Mouse (Mus musculus): ENCODE measurements around the gene Fgfr2. TPM values are rescaled to one million over a fixed set of nuclear protein-coding genes. Genes with fewer than 3 reads are reported as not detected.

The Fgfr2 gene
- total RNA-seq, 2 experiments from 2014 or later: 27.3 to 32.7 TPM

DNA sequence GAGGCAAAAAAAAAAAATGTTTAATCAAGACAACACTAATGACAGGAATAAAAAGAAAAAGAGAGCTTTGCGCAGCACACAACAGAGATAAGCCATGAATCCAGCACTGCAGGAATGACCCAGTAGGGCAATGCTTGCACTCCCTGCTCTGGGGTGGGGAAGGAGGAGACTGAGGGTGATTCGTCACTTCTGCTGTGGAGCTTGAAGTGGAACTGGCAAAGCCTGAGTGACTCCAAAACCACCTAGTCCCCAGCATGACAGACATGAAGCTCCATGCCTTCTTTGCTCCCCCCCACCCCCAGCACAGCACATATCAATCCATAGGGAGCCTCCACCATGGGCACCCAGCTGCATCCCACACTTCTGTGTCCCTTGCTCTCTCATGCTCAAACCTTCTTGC is 753.4 kb downstream of the Fgfr2 start:
- intact Hi-C loops (cut with DNase I): no loop called here
- DNase-seq (ENCODE audit: low spot score in 2 of 2): no peak

DNA sequence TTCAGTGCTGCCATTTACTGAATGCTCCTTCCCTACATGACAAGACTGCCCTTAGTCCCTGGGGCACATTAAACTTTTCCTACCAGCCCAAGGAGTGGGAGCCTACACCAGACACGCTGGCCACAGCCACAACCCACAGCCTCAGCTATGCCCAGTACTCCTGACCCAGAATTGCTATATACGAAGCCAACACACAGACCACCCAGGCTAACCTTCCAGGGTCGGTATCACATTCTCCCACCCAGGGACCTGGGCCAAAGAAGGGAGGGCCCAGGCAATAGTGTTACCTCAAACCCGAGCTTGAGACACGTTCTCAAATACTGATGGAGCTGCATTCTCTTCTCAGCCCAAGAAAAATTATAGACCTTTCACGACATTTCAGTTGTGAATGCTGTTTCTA is 754.3 kb downstream of the Fgfr2 start:
- DNase-seq (ENCODE audit: low spot score in 2 of 2): no peak
- intact Hi-C loops (cut with DNase I): no loop called here

DNA sequence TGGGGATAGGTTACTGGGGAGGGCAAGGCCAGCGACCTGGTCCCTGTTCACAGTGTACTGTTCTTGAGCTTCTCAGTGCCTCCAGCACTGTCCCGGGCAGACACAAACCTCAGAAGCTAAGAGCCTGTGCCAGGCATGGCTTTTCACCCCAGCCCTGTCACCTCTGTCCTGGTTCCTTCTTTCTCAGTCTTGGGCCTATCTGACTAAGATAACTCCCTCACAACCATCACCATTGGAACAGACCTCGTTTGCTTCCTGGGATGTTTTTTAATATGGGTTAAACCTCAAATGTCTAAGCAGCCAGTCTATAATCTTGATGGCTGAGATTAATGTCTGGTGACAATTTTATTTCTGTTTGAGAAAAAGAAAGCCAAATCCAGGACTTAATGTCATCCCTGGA is 755.8 kb downstream of the Fgfr2 start:
- intact Hi-C loops (cut with DNase I): no loop called here
- DNase-seq (ENCODE audit: low spot score in 2 of 2): no peak

DNA sequence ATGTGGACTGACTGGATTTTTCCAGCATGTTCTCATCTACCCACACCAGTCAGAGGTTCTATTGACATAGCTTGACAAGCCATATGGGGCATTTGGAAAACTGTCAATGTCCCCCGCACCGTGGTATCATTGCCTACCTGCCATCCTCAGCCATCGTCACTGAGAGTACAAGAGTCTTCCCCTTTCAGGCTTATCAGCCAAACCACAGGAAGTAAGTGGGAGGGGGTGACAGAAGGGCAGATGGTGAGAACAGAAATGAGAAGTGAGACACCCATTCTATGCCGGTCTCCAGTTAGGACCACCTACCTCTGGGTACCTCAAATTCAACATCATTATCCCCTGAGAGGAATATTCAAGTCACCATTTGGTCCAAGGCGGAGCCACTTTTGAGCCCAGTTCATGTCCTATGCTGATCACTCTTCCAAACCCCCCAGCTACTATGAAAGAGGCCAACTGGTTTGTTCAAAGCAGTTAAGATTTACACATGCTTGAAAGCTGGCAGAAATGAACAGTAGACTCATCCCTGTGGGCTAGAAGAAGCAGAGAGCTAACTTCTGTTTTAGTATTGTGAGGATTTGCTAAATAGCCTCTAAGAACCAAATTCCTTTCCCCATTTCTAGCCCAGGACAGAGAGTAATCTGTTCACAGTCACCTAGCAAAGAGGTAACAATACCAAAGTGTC is 757.3 kb downstream of the Fgfr2 start:
- intact Hi-C loops (cut with DNase I): no loop called here
- DNase-seq (ENCODE audit: low spot score in 2 of 2): no peak

DNA sequence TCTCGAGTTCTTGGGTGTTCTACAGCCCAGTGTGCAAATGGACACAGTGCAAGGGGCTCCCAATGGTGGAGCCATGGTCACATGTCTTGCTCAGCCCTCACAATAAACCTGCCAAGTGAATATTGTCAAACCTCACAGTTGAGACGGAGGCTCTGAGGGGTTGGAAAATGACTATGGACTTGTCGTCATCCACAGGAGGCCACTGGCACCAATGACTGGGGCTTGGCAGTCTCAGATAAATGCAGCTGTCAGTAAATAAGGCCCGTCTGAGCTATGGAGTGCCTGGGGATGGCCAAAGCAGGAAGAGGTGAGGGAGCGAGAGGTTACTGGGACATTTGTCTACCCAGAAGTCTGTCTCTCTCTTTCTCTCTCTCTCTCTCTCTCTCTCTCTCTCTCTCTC is 758.0 kb downstream of the Fgfr2 start:
- intact Hi-C loops (cut with DNase I): no loop called here
- no peak for DNase-seq (ENCODE audit: low spot score in 2 of 2)

DNA sequence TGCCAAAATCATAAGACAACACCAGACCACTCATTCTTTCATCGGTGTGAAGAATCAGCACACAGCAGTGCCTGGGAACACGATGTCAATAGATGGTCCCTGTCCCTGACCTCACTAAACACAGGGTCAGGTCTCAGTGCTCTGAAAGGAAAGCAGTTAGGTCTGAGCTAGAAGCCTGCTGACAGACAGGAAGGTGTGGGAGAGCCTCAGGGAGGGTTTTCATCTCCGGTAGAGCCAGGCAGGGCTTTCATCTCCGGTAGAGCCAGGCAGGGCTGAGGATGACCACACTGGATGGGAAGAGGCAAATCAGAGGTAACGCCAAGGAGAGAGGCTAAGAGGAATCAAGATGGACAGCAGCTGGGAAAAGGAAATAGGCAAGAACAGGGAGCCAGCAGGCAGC is 758.6 kb downstream of the Fgfr2 start:
- no peak for DNase-seq (ENCODE audit: low spot score in 2 of 2)
- intact Hi-C loops (cut with DNase I): no loop called here

DNA sequence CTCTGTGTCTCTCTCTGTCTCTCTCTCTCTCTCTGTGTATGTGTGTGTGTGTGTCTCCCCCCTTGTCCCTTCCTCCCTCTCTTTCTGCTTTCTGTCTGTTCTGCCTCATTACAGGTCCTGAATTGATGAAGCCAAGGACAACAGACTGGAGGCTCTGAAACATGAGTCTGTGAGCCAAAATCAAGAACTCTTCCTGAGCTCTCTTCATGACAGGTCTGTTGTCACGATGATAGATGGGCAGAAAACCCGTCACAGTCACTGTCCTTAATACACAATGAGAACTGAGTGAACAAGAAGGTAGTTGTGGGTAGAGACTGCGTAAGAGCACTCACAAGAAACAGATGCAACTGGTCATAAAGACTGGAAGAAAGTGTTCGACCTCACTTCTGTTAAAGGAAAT is 762.8 kb downstream of the Fgfr2 start:
- DNase-seq (ENCODE audit: low spot score in 2 of 2): no peak
- intact Hi-C loops (cut with DNase I): no loop called here

DNA sequence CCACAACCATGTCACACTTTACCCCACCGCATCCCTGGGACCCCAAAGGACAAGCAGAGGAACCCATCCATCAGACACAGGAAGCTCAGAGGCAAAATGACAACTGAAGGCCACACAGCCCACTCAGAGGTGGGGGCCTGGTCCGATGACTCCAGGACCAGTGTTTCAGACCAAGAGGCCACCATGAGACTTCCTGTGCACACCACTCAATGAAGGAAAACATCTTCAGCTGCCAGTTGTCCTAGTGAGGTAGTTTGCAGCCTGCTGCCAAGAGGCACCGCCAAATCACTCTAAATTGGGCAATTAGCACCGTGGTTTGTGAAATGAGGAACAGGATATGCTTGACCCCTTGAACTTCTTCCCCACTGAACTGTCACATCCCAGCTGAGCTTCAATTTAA is 764.4 kb downstream of the Fgfr2 start:
- intact Hi-C loops (cut with DNase I): no loop called here
- no peak for DNase-seq (ENCODE audit: low spot score in 2 of 2)

DNA sequence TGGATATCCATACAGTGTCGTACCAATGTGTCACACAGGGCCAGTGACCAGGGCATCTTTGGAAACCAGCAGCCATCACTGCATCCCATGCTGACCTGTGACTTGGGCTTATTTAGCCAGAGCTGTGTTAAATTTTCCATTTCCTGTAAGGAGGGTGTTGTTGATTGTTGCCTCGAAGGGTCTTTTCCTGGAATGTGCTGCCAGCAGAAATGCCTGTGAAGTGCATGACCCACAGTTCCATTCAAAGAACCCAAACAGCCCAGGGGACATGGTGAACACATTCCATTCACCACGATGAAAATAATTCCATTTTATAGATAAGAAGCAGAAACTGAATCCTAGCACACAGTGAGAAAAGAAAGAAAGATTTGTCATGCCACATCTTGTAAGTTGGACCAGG is 764.9 kb downstream of the Fgfr2 start:
- intact Hi-C loops (cut with DNase I): no loop called here
- no peak for DNase-seq (ENCODE audit: low spot score in 2 of 2)

DNA sequence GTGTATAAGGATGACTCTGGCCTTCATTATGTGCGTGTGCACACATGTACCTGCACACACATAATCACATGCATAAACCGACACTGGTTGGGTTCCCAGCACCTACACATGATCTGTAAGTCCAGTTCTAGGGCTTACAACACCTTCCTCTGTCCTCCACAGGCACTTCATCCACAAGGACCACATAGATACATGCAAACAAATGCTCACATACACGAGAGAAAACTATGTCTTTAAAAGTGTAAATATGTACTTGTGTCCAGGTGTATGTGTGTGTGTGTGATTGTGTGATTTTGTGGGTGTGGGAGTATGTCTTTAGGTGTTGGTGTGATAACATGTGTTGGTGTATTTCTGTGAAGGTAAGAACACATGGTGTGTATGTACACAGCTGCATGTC is 765.3 kb downstream of the Fgfr2 start:
- DNase-seq (ENCODE audit: low spot score in 2 of 2): no peak
- intact Hi-C loops (cut with DNase I): no loop called here

DNA sequence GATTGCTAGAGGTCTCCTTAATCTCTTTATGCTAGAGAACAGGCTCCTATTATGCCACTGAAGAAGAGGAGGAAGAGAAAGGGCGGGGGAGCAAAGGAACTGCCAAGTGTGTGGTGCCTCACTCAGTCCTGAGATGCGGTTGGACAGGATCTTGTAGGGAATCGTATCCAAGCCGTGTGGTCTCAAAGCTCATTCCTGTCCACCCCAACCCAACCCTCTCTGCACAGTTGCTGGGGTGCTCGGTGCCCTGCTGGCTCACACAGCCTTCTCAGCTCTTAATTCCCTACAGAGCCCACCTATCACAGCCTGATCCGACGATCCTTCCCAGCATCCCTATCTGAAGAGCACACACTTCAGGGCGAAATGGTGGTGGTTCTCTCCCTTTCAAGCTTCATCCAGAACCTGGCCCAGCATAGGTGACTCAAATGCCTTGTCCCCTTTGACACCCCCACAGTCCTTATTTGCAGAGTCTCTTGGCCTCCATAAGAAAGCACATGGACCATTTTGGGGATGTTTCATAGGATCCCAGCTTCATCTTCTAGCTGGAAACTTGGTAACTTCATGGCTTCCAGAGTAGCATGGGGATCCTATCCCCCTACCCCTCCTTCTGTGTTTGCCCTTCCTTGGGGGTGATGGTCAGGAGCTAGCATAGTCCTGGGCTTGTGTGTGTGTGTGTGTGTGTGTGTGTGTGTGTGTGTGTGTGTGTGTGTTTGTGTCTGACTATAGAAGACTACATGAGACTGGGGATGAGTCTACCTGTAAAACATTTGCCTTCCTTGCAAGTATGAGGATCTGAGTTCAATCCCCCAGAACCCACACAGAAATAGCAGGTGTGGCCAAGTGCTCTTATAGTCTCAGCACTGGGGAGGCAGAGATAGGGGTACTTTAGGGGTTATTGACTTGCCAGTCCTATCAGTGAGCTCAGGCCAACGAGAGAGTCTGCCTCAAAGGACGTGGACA is 766.0 kb downstream of the Fgfr2 start:
- no peak for DNase-seq (ENCODE audit: low spot score in 2 of 2)
- intact Hi-C loops (cut with DNase I): no loop called here

DNA sequence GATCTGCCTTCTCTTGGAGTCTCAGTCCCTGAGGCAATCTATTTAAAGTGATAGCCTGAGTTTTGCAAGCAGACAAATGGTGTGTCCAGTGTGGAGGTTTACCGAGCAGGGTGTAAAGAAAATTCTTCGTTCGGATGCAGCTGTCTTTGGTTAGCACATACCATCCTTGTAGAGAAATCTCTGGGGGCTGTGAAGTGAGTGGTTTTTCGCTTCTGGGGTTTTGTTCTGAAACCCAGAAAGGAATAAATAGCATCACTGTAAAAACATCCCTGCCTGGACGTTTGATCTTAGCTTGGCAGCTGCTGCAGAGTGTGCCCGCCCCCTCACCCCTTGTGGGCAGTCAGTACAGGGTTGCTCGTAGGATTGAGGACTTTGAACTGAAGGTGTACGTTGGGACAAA is 767.0 kb downstream of the Fgfr2 start:
- DNase-seq (ENCODE audit: low spot score in 2 of 2): peak in 1 of 2 experiments; percentile 49
- intact Hi-C loops (cut with DNase I): no loop called here

DNA sequence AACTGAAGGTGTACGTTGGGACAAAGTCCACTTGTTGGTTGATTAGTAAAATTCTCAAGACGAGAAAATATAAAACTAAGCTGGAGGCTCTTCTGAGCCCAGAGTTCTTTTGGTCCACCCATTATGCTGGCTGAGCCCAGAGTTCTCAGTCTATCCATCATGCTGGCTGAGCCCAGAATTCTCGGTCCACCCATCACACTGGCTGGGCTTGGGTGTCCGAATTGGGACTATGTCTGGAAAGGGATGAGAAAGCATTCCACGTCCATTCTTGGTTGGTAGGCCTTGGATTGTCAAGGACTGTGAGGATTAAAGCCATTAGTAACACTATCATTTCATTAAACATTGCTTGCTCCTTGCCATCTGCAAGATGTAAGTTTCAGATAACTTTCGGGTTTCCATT is 767.4 kb downstream of the Fgfr2 start:
- no peak for DNase-seq (ENCODE audit: low spot score in 2 of 2)
- intact Hi-C loops (cut with DNase I): no loop called here

DNA sequence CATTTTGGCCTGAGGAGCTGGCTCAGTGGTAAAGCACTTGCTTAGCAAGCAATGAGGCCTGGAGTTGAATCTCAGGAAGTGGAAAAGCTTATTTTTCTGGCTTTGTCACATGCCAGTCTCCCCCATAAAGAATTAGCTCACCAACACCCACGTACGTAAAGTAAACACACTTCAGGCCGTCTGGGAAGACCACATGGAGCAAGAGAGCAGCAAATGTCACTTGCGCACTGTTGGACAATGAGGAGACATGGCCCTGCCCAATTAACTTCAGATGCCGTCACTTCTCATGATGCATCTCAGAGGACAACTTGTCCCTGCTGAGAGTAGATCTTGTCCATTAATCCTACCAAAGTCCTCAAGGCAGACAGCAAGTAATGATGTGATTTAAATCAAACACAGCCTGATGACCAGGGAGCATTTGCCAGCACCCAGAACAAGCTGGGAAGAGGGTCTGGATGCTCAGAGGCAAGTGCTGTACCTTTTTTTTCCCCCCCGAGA is 774.0 kb downstream of the Fgfr2 start:
- DNase-seq (ENCODE audit: low spot score in 2 of 2): no peak
- intact Hi-C loops (cut with DNase I): no loop called here

DNA sequence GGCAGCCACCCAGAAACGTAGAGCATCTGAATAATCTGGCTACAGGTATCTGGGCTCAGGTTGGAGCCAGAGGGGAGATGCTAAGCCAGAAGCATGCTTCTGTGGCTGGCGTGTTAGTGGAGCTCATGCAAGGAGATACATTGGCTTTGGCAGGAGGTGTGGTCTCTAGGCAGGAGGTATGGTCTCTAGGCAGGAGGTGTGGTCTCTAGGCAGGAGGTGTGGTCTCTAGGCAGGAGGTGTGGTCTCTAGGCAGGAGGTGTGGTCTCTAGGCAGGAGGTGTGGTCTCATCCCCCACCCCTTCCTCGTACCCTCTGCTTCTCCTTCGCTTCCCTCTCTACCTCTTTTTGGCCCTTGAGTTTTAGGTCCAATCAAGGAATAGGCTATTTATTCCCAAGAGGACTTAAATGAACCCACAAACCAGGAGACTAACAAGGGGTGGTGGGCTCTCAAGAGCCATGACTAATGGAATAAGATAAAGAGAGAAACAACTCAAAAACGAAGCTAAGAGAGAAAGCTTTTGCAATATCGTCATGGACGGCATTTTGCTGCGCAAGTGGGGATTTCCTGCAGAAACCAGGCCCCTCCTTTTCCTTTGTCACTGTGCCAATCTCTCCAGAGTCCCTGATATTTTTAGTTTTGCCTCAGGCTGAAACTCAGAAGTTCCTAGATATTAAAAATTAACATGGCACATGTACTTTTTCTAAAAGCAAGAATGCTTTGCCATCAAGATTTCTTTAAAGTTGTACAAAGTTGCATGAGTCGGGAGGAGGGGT is 775.7 kb downstream of the Fgfr2 start:
- intact Hi-C loops (cut with DNase I): no loop called here
- peak in 1 of 2 experiments; percentile 28 for DNase-seq (ENCODE audit: low spot score in 2 of 2)

DNA sequence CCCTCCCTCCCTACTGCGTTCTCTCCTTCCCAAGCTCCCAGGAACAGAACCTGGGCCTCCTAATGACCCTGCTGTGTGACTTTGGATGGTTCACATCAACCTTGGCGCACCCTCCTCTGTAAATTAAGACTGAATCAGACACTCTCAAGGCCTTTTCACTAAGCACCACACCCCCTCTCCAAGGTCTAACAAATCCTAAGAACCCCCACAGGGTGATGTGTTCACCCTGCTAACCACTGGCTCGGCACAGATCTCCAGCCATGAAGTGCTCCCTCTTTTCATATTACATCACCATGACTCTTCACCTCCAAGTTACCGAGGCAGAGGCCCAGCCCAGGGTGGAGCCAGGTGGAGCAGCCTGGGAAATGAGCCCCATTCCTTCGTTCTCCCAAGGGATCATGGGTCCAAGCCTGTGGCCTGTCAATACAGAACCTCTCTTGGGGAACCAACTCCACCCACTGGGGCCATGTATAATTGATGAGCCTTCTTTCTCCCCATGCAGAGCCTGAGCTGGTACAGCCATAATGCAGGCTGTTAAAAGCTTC is 777.6 kb downstream of the Fgfr2 start:
- no peak for DNase-seq (ENCODE audit: low spot score in 2 of 2)
- intact Hi-C loops (cut with DNase I): no loop called here

DNA sequence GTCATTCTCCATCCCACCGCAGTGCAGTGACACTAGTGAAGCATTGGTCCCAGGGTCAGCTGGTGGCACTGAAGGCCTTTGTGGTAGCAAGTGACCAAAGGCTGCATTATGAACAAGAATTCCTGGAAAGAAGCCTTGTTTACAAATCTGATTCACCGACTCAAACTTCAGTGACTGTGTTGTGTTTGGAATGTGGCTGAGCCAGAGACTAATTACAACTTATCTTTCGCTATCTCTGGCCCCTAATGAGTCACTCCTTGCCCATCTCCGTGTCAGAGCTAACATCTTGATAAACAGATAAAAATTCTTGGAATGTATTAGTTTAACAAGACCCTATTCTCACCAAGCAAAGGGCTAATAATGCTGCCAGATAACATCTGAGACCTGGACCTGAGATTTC is 778.5 kb downstream of the Fgfr2 start:
- intact Hi-C loops (cut with DNase I): no loop called here
- DNase-seq (ENCODE audit: low spot score in 2 of 2): no peak

DNA sequence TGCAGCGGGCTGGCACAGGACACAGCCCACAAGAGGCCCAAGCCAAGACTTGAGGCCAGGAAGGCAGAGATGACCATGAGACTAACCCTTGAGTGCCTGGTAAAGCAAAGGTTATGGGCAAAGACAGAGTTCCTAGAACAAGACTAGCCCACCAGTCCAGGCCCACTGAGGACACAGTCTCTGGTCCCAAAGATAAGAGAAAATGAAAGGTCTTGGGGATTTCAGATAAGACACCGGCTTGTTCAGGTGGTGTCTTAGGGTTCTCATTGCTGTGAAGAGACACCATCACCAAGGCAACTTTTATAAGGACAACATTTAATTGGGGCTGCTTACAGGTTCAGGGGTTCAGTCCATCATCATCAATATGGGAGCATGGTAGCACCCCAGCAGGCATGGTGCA is 779.2 kb downstream of the Fgfr2 start:
- no peak for DNase-seq (ENCODE audit: low spot score in 2 of 2)
- intact Hi-C loops (cut with DNase I): no loop called here

DNA sequence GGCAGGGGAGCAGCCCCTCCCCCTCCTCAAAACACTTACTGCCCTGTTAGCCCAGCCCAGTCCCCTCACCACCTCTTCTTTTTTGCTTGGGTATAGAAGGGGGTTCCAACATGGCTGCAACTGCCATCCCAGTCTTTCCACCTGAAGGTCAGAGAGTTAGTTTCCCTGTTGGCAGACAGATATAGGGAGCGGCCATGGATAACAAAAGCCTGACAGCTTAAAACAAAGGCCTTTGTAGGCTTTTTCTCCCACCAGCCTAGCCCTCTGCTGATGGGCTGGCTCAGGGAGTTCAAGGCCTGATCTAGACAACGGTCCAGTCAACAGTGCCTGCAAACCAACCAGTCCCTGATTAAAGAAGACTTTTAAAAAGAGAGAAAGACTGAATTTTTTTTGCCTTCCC is 780.0 kb downstream of the Fgfr2 start:
- no peak for DNase-seq (ENCODE audit: low spot score in 2 of 2)
- intact Hi-C loops (cut with DNase I): no loop called here
